Mouse (Mus musculus) midbrain, embryonic 10.5 days (tissue): Measurements from ENCODE around the gene Pigo. TPM values are rescaled to one million over a fixed set of nuclear protein-coding genes. Genes with fewer than 3 reads are reported as not detected.
A peak's percentile ranks its signal among the peaks of the same experiment; 100 is the strongest.

Experiments
- DNase-seq: peaks from one replicate; pipeline ENCODE4 v3.0.0-alpha.2; 2017; ENCODE audit warnings: low spot score
- H3K27ac ChIP-seq: fragments of 300-500 bp; sonication (generic); replicated peaks from 2 replicates; pipeline ENCODE4 v1.5.1; 2016; ENCODE audit warnings: mild to moderate bottlenecking
- H3K27me3 ChIP-seq: fragments of 300-500 bp; sonication (generic); 2 replicates; pipeline ENCODE4 v1.6.1; 2016; ENCODE audit warnings: low read depth, mild to moderate bottlenecking; ENCODE audit not compliant: poor library complexity, severe bottlenecking
- H3K36me3 ChIP-seq: fragments of 300-500 bp; sonication (generic); 2 replicates; pipeline ENCODE4 v1.6.1; 2016; ENCODE audit warnings: mild to moderate bottlenecking, moderate library complexity
- H3K4me1 ChIP-seq: fragments of 300-500 bp; sonication (generic); 2 replicates; pipeline ENCODE4 v1.6.1; 2016
- H3K4me3 ChIP-seq: fragments of 300-500 bp; sonication (generic); 2 replicates; pipeline ENCODE4 v1.5.1; 2016; ENCODE audit warnings: mild to moderate bottlenecking, moderate library complexity
- H3K9me3 ChIP-seq: fragments of 300-500 bp; sonication (generic); replicated peaks from 2 replicates; pipeline ENCODE4 v1.6.1; 2016; ENCODE audit warnings: mild to moderate bottlenecking
- WGBS: fragments of 180-500 bp; shearing (Covaris S2); methylation state at CpG from one replicate; pipeline ENCODE4 v1.1.7; 2016; 5-methylcytosine and 5-hydroxymethylcytosine counted together
- polyA plus RNA-seq: library from polyadenylated mRNA; unstranded; fragments of >200 nt; fragmentation: Nextera tagmentation; extraction: Ambion mirVana; gene quantifications from 2 replicates; pipeline ENCODE4 v1.2.1, GENCODE M21; 2016

The Pigo gene
- polyA plus RNA-seq: 21.8 and 27.5 TPM in 2 replicates

- H3K4me1 ChIP-seq: peaks cover 27% of the 10 kb centered on the region
- no peaks in the 10 kb centered on the region for H3K9me3 ChIP-seq
- peak; percentile 91 for DNase-seq
- H3K4me3 ChIP-seq: peak within 1 kb of the TSS; percentile 74
- 9% methylated on average over 42 of the region's 42 CpGs for WGBS
- H3K36me3 ChIP-seq: peaks cover 81% of the 10 kb centered on the region
- no peaks in the 10 kb centered on the region for H3K27me3 ChIP-seq
- peak within 1 kb of the TSS; percentile 87 for H3K27ac ChIP-seq
These were observed at the start of gene Pigo for GRCm38 (mm10) chr4:43025084-43025960. TSS of gene Pigo (minus strand) at chr4:43025819.

- no peaks in the 10 kb centered on the region for H3K27me3 ChIP-seq
- H3K36me3 ChIP-seq: no peaks in the 10 kb centered on the region
- H3K4me3 ChIP-seq: no peak overlapping the region
- no peak overlapping the region for H3K27ac ChIP-seq
- H3K4me1 ChIP-seq: no peaks in the 10 kb centered on the region
- H3K9me3 ChIP-seq: no peaks in the 10 kb centered on the region
- no peak for DNase-seq
These were observed 49.3 kb upstream of the Pigo start for GRCm38 (mm10) chr4:43074923-43075322.

GRCm38 (mm10) chr4:43065471-43065870 is 39.9 kb upstream of the Pigo start:
- no peak overlapping the region for H3K4me3 ChIP-seq
- no peak for DNase-seq
- WGBS: 95% methylated on average over 4 of the region's 4 CpGs

GRCm38 (mm10) chr4:43060286-43060685 is 34.7 kb upstream of the Pigo start:
- Histone ChIP-seq H3K27ac (no peak overlapping the region), H3K4me3 (no peak overlapping the region), H3K4me1 (peaks cover 16% of the 10 kb centered on the region; the same call in 1 of the 2 replicates), H3K9me3 (0 out of 2 replicates have a peak, but pooled peaks cover 3% of the 10 kb centered on the region), H3K36me3 (no peaks in the 10 kb centered on the region), H3K27me3 (peaks cover 24% of the 10 kb centered on the region)
- WGBS: 64% methylated on average over 3 of the region's 3 CpGs
- DNase-seq: no peak

More at GRCm38 (mm10) chr4:43065471-43065870, 39.9 kb upstream of the Pigo start:
- H3K36me3 ChIP-seq: no peaks in the 10 kb centered on the region
- 0 out of 2 replicates have a peak, but pooled peaks cover under 1% of the 10 kb centered on the region for H3K4me1 ChIP-seq
- H3K27me3 ChIP-seq: peaks cover 3% of the 10 kb centered on the region; the same call in 1 of the 2 replicates
- no peak overlapping the region for H3K27ac ChIP-seq
- no peaks in the 10 kb centered on the region for H3K9me3 ChIP-seq

- H3K4me1 ChIP-seq: peaks cover 16% of the 10 kb centered on the region; the same call in 1 of the 2 replicates
- whole genome bisulfite sequencing: 43% methylated on average over 3 of the region's 3 CpGs
- peak overlapping the region; percentile 81 for H3K4me3 ChIP-seq
- H3K27ac ChIP-seq: peak overlapping the region; percentile 90
- DNase-seq: no peak
- 0 out of 2 replicates have a peak, but pooled peaks cover 3% of the 10 kb centered on the region for H3K9me3 ChIP-seq
- H3K36me3 ChIP-seq: no peaks in the 10 kb centered on the region
- H3K27me3 ChIP-seq: peaks cover 24% of the 10 kb centered on the region
These were observed 34.1 kb upstream of the Pigo start for GRCm38 (mm10) chr4:43059697-43060096.

GRCm38 (mm10) chr4:43058753-43059654 is 33.4 kb upstream of the Pigo start, which contains the start of gene Unc13b:
TSS of gene Unc13b (plus strand) at chr4:43058953.
- Histone ChIP-seq H3K4me3 (peak within 1 kb of the TSS; percentile 81), H3K27ac (peak within 1 kb of the TSS; percentile 90), H3K27me3 (peaks cover 24% of the 10 kb centered on the region), H3K9me3 (0 out of 2 replicates have a peak, but pooled peaks cover 3% of the 10 kb centered on the region), H3K4me1 (peaks cover 16% of the 10 kb centered on the region; the same call in 1 of the 2 replicates), H3K36me3 (no peaks in the 10 kb centered on the region)
- under 1% methylated on average over 85 of the region's 90 CpGs for WGBS
- DNase-seq: peak; percentile 93

GRCm38 (mm10) chr4:43058392-43058752 is 32.8 kb upstream of the Pigo start:
- Histone ChIP-seq H3K27me3 (peaks cover 24% of the 10 kb centered on the region), H3K36me3 (no peaks in the 10 kb centered on the region), H3K9me3 (0 out of 2 replicates have a peak, but pooled peaks cover 3% of the 10 kb centered on the region), H3K4me1 (peaks cover 16% of the 10 kb centered on the region; the same call in 1 of the 2 replicates), H3K27ac (peak overlapping the region; percentile 90), H3K4me3 (peak overlapping the region; percentile 81)
- WGBS: 23% methylated on average over 8 of the region's 8 CpGs
- no peak for DNase-seq

GRCm38 (mm10) chr4:43057654-43058053 is 32.0 kb upstream of the Pigo start:
- Histone ChIP-seq H3K4me3 (no peak overlapping the region), H3K4me1 (peaks cover 16% of the 10 kb centered on the region; the same call in 1 of the 2 replicates), H3K9me3 (0 out of 2 replicates have a peak, but pooled peaks cover 3% of the 10 kb centered on the region), H3K36me3 (no peaks in the 10 kb centered on the region), H3K27ac (no peak overlapping the region), H3K27me3 (peaks cover 24% of the 10 kb centered on the region)
- DNase-seq: no peak
- 86% methylated on average over 5 of the region's 5 CpGs for WGBS

GRCm38 (mm10) chr4:43052627-43053026 is 27.0 kb upstream of the Pigo start:
- H3K9me3 ChIP-seq: no peaks in the 10 kb centered on the region
- H3K27ac ChIP-seq: no peak overlapping the region
- H3K4me3 ChIP-seq: no peak overlapping the region
- WGBS: 10% methylated on average over 4 of the region's 4 CpGs
- peaks cover 2% of the 10 kb centered on the region; the same call in 1 of the 2 replicates for H3K27me3 ChIP-seq
- peaks cover 8% of the 10 kb centered on the region for H3K4me1 ChIP-seq
- no peaks in the 10 kb centered on the region for H3K36me3 ChIP-seq
- DNase-seq: no peak

GRCm38 (mm10) chr4:43047231-43047630 is 21.6 kb upstream of the Pigo start:
- peak; percentile 59 for DNase-seq
- H3K27ac ChIP-seq: peak overlapping the region; percentile 72
- H3K4me1 ChIP-seq: peaks cover 51% of the 10 kb centered on the region
- H3K9me3 ChIP-seq: no peaks in the 10 kb centered on the region
- peak overlapping the region; percentile 75 for H3K4me3 ChIP-seq
- no peaks in the 10 kb centered on the region for H3K27me3 ChIP-seq
- peaks cover 5% of the 10 kb centered on the region; the same call in 1 of the 2 replicates for H3K36me3 ChIP-seq
- WGBS: 11% methylated on average over 5 of the region's 5 CpGs

GRCm38 (mm10) chr4:43046607-43047006 is 21.0 kb upstream of the Pigo start:
- Histone ChIP-seq H3K9me3 (no peaks in the 10 kb centered on the region), H3K27me3 (no peaks in the 10 kb centered on the region), H3K4me3 (peak overlapping the region; percentile 75), H3K36me3 (peaks cover 5% of the 10 kb centered on the region; the same call in 1 of the 2 replicates), H3K4me1 (peaks cover 51% of the 10 kb centered on the region), H3K27ac (no peak overlapping the region; the same call in 1 of the 2 replicates)
- no peak for DNase-seq
- 62% methylated on average over 5 of the region's 5 CpGs for WGBS

- H3K9me3 ChIP-seq: no peaks in the 10 kb centered on the region
- no peaks in the 10 kb centered on the region for H3K27me3 ChIP-seq
- peaks cover 5% of the 10 kb centered on the region; the same call in 1 of the 2 replicates for H3K36me3 ChIP-seq
- peaks cover 59% of the 10 kb centered on the region for H3K4me1 ChIP-seq
- DNase-seq: peak; percentile 100
- peak within 1 kb of the TSS; percentile 75 for H3K4me3 ChIP-seq
- peak within 1 kb of the TSS; percentile 96 for H3K27ac ChIP-seq
- WGBS: under 1% methylated on average over 33 of the region's 33 CpGs
These were observed 20.2 kb upstream of the Pigo start, which contains the start of gene Fam214b for GRCm38 (mm10) chr4:43045659-43046302. TSS of gene Fam214b (minus strand) at chr4:43046220.
